Mouse (Mus musculus) urinary bladder, postnatal 14 days (tissue): Measurements from ENCODE around the gene Fdps.
A peak's percentile ranks its signal among the peaks of the same experiment; 100 is the strongest.

Experiments used
- DNase-seq: peaks from one replicate; pipeline ENCODE4 v3.0.0; 2021; ENCODE audit warnings: low spot score

Fdps gene

DNA sequence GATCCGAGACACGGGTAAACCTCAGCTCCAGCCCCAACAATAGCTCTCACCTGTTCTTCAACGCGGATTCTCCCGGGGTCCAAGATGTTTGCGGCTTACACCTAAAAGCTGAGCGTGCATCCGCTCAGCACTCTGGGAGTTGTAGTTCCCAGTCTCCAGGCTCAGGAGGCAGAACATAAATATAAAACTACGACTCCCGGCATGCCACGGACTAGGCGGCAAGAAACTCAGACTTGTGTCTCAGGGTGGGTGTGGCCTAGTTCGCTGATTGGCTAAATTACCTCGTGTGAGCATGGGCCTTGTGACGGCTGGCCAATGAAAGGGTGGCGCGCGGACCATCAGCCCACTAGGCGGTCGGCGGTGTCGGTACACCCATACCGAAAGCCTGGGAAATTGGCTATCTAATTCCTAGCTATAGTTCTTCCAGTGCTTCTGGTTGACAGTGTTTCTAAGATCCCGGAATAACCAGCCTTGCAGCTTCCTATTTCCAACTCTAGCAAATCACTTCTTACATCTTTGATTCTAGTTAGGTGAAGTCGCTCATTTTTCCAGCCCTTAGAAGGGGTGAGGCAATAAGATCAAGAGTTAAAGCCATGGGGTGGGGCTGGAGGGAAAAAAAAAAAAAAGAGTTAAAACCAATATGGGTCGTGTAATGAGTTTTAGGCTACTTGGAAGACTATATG lies at the start of gene Fdps:
TSS of gene Fdps (minus strand) at position 148 of the 683 bp plus-strand sequence.
- peak; percentile 95 for DNase-seq

DNA sequence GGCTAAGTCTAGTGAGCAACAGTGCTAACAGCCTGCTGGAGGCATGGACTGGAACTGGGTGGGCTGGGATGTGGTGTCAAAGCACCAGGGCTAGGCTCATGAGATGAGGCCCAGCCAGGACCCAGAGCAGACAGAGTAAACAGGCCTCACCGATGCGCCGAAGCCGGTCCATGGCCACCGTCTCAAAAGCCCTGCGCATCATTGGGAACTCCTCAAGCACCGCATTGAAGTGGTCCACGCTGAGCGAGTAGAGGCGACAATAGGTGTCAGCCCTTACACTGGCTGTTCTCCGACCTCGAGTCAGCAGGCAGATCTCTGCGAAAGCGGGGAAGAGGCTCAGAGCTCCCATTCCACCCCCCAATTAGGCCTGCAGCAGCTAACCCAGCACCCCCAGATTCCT lies 46.8 kb upstream of the Fdps start:
- no peak for DNase-seq

DNA sequence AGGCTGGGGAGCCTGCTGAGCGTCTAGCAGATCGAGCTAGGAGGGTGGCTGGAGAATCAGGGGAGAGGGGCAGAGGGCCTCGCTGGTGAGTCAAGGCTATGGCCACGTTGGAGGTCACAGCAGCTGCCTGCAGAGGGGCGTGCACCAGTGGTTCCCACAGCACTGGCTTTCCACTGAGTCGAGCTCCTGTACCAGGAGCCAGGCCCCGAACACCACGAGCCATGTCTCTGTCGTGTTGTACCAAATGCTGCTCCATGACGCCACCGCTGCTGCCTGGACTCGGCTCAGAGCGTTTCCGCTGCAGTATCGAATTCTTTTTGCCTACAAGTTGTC lies 46.2 kb upstream of the Fdps start:
- no peak for DNase-seq

DNA sequence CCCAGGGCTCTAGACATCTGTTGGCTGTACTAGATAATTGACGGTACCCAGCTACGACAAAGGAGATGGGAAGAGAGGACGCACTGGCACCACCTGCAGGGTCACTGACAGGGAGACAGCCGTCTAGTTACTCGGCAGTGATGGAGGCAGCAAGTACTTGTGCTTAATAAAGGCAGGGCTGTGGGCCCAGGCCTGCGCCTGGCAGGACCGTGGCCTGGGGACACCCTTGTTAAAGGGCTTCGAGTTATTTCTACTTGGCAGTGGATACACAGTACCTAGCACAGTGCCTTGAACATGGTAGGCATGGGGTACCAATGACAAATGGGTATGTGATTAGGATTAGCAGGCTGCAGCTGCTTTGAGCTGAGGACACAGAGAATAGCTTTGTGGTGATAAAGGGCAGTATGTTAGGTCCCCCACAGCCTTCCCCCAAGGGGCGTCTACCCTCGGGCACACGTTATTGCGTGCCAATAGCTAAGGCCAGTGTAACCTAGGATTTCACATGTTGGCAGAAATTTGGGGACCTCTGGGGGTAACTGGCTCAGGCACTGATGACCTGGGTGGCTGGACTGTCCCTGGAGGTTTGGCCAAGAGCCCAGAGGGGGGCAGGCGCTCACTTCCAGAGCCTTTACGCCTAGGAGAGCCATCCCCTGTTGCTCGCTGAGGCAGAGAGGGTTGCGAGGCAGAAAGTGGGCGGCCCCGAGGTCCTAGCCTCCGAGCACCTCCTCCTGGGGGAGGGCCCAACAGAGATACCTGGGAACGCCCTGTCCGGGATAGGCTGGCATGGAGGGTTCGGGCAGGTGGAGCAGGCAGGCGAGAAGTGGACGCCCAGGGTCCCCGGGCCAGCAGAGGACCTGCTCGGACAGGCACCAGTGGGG lies 45.6 kb upstream of the Fdps start:
- peak; percentile 21 for DNase-seq

DNA sequence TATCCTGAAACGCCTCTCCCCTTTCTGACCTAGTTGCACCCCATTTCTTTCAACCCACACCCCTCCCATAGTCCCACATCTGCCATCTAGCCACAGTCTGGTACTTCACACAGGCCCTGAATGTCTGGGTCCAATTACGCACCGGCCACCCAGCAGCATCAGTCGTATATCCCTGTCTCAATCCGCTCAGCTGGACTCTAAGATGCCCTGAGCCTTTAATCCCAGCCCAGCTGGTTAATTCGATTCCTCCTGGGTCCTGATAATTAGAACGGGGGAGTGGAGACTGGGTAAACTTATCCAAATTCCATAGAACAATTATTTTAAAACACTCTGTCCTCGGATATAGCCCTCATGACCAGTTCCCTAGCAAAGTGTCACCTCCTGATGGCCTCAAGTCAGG lies 43.8 kb upstream of the Fdps start:
- no peak for DNase-seq

DNA sequence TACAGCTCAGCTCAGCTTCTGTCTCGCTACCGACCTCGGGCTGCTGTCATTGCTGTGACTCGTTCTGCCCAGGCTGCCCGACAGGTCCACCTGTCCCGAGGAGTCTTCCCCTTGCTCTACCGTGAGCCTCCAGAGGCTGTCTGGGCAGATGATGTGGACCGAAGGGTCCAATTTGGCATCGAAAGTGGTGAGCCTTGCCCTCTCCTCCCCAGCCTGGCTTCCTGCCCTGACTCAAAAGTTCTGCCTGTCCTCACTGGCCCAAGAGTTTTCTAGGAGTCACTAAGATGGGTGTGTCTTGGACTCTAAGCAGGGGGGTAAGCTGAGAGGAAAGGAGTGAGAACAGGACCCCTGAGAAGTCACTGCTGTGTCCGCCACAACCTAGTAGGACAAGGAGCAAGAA lies 43.1 kb upstream of the Fdps start:
- no peak for DNase-seq

DNA sequence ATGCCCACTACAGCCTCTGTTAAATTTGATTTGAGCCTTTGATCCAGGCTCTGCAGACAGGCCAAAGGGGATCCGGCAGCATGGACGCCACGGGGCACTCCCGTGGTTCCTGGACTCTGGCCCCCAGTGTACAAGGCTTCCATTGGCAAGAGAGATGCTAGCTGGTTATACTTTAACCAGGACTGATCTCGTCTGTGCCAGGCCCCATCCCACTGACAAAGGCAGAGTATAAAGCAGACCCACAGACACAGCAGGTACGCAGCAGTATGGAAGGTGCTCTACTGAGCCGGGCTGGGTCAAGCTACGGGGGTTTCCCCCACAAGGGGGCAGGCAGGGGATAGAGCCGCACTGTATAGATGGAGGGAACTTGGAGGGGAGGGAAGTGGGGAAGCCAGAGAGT lies 34.6 kb upstream of the Fdps start:
- no peak for DNase-seq

DNA sequence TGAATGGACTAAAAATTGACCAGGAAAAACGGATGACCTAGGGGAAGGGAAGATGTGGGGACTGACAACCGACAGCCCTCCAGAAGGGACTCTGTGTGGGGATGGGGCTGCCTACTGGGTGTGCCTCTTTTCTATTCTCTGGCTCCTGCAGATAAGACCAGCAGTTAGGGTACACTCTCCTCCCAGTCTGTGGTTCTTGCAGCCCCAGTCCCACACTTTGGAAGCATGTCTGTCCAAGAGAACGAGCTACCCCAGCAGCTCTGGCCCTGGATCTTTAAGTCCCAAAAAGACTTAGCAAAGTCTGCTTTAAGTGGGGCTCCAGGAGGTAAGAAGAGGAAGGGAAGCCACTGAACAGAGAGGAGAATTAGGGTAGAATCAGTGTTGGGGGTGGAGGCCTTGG lies 34.2 kb upstream of the Fdps start, which contains the start of gene Pklr:
TSS of gene Pklr (plus strand) at position 185 of the 400 bp plus-strand sequence.
- no peak for DNase-seq

DNA sequence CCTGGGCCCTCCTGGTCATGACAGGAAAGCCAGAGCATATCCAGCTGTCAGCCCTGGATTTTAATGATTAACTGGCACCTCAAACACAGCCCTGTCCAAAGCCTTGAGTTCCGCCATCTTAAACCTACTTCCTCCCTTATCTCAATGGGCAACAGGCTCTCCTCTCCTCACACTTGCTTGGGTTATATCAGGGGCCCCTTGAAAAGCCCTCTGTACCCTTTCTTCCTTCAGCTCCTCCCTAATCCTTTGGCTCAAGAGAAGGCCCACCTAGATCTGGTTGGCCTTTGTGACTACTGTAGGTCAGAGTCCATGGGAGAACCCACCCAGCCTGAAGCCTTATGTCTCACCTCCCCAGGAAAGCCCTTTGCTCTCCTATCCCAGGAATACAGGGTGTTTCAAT lies 32.0 kb upstream of the Fdps start:
- no peak for DNase-seq

DNA sequence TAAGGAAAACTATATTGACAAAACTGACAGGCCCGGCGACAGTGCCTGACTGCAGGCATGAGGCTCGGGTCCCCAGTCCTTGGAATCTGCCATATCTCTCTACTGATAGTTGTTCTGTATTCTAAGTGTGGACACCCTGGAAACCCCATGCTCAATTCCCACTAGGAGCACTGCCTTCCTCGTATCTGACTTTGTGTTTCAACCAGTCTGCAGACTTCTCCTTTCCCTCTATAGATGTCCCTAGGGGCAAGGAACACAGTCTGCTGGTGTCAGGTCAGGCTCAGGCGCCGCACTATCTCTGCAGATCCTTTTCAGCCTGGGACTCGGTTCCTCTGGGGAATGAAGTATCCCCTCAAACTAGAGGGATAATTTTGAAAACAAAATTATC lies 31.3 kb upstream of the Fdps start:
- no peak for DNase-seq

DNA sequence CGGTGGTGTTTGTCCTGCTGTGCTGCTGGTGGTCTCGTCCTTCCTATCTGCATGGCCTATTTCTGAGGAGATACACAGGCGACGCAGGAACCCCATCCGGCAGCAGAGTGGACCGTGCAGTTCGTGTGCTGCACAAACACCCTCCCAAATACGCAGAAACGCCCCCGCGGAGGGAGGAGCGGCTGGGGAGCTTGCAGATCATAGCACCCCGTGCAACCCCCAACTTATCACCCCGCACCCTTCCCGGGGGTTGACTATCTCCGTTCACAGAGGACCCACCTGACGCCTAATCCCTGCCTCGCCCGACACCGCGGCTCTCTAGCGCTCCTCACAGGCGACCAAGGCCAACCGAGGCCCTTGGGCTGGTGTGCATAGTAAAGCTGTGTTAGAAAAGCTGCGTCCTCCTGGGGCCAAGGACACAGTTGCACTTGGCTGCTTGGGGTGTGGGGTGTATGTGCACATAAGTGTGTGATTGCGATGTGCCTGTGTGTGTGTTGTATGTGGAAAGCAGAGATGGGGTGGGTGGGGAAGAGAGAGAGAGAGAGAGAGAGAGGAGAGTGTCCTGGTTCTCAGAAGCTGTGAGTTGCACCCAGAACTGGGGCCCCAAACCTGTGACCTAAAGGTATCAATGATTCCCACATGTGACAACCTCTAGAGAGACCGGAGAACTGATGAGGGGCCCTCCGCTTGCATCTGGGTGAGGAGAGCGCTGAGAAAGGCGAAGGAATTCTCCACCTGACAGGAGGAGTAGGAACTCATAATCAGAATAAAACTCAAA lies 30.7 kb upstream of the Fdps start:
- peak; percentile 18 for DNase-seq

DNA sequence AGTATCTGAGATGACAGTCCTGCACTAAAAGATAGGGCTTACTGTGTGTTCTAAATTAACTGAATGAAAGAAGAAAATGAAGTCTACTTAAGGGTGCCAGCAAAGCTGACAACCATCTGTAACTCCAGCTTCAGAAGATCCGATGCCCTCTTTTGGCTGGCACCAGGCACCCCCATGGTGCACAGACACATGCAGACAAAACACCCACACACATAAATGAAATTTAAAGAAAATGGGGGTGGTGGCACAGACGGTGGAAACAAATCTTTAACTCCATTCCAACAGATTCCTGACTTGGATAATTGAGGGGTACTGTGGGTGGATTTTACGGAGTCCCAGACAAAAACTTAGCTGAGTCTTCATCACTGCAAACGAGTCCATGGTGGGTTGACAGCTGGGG lies 30.1 kb upstream of the Fdps start:
- no peak for DNase-seq

DNA sequence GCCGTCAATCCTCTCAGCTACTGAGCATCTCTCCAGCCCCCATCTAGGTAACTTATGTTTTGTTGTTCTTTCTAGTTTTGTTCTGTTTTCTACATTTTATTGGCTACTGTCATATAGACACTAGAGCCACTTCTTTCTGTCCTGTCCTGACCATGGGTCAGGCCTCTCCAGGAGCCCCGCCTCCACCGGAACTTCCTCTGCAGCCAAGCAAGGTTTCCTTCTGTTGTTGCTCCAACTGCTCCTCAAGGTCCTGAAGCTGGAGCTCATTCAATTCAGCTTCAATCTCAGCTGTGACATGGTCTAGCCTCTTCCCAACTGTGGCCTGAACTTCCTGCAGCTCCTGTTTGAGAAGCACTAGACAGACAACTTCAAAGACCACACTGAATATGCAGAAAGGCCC lies 28.1 kb upstream of the Fdps start:
- DNase-seq, result no peak

DNA sequence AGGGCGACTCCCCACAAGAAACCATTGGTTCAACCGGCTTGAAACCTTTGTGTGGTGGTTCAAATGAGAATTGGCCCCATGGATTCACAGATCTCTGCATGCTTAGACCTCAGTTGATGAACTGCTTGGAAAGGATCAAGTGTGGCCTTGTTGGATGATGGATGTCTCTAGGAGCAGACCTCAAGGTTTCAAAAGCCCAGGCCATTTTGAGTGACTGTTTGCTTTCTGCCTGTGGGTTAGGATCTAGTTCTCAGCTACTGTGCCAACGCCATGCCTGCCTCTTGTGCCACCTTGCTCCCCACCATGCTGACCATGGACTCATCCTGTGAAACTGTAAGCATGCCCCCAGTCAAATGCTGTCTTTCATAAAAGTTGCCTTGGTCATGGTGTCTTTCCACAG lies 24.2 kb upstream of the Fdps start:
- no peak for DNase-seq

DNA sequence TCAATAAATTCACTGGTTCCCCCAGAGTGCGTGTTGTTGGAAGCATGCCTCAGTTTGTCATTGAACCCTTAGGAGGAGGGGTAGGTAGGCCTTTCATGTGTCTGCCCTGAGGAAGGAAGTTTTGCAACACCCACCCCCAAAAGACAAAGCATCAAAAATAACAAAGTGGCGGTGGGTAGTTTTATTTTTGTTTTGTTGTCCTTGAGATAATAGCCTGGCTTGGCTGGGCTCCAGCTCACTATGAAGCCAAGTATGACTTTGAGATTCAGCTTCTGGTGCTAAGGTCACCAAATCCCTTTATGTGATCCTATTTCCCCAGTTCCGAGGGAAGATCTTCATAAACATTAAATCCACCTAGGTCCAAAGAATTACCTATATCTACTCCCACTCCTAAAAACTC lies 22.5 kb upstream of the Fdps start:
- DNase-seq, result no peak

DNA sequence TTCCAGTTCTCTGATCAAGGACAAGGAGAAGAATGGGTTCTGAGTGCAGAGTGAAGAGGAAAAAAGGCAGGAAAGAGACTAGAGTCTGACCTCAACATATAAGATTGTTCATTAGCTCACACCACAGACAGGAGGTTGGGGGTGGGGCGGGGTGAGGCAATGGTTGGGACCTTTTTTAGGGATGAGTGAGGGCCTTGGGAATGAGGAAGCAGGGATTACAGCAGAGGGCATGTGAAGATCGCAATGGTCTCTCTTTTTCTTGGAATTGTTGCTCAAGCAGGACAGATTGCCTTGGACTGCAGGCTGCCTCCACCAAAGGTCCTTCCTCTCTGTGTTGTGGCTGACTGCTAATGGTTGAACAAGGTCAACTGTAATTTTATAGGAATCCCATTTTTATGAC lies 21.6 kb upstream of the Fdps start:
- DNase-seq, result peak; percentile 37

DNA sequence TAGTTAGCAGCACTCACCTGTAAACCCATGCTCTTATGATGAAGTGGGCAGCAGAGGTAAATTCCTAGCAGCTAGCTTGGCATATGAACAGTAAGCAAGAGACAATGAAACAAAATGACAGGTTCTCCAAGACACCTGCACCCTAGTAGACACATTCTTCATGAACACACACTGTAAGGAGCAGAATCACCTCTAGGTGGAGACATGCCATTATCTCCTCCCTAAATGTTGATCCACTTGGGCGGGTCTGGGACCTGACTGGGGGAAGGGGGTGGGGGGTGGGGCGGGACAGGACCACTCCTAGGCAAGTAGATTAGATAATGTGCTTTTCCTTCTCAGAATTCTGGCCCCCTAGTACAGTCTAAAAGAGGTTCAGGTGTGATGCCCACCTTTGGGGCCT lies 13.8 kb upstream of the Fdps start:
- DNase-seq, result no peak

DNA sequence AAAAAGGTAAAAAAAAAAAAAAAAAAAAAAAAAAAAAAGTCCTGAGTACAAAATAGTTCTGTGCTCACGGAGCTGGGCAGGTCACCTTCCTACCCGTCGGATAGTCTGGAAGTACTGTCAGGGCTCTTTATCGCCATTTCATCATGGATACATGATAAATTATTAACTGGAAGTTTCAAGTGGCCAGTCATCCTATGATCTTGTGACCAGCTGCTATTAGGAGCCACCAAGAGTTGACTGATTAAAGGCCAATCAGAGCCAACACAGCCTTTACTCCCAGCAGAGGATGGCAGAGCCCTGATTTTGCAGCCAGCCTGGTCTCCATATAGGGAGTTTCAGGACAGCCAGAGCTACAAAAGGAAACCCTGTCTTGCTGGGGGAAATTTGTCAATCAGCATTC lies 11.3 kb upstream of the Fdps start:
- DNase-seq, result no peak

DNA sequence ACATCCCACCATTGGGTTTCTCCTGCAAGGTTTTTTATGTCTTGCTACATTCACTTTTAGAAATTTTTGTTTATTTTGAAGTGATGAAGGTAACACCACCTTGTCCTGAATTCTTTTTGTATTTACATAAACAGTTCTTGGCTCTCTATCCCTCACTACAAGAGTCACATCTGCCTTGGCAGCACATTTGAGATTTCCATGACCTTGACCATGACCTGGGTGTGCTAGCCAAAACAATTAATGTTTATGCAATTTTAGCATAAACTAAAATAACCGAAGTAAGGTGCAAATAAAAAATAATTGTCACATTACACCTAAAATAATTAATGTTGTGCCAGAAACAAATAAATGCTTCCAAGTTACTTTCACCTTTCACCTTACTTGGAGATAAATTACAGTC lies 6.4 kb upstream of the Fdps start:
- DNase-seq, result no peak

DNA sequence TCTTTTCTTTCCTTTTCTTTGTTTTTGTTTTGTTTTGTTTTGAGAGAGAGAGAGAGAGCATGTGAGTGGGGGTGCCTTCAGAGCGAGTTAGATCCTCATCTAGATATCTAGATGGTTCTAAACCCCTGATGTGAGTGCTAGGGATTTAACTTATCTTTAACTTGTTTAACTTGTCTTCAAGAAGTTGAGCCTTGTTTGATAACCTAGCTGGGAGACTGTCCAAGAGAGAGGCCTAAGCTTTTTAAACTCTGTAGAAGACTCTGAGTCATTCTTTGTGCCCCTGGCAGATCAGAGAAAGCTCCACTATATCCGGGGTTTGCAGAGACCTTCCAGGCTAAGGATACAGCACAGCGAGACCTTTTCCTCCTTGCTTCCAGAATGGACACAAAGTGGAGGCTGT lies 5.8 kb upstream of the Fdps start:
- DNase-seq, result no peak

DNA sequence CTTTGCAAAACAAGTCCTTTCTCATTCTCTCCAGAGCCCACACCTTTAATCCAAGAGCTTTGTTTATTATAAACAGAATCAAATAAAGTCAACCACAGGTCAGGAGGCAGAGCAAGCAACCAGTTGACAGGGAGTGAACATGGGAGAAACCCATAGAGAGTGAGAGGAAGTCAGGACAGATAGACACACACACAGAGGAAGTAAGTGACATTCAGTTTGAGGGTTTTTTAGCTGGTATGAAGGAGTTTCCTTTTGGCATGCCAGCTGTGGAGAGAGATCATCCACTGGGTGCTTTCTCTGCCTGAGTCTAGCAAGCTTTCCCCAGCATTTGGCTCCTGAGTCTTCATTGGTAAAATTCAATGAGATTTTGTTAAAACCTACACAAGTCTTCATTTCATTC lies 5.1 kb upstream of the Fdps start:
- no peak for DNase-seq

DNA sequence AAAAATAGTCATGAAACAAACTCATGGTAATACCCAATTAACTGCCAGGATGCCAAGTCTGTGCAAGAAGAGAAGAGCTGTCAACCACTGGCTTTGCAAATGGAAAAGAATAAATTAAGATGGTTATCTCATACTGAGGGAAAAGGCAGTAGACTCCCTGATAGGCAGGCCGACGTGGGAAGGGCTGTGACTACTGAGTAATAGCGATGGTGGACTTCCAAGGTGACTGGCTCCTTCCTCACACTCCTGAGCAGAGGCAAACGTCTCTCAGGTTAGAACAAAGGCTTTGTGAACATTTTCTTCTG lies 1.5 kb upstream of the Fdps start:
- no peak for DNase-seq
